Mouse (Mus musculus) erythroblast, embryonic 14.5 days (primary cell): Measurements from ENCODE around the gene Nav2.

Source experiments
- GATA1 ChIP-seq: IDR thresholded peaks from 2 replicates; pipeline ENCODE4 v1.6.1; 2012; ENCODE audit warnings: low read length, inconsistent platforms, mixed read lengths
- TAL1 ChIP-seq: IDR thresholded peaks from 3 replicates; pipeline ENCODE4 v1.6.1; 2012; ENCODE audit warnings: low read length, inconsistent platforms, mixed read lengths

DNA sequence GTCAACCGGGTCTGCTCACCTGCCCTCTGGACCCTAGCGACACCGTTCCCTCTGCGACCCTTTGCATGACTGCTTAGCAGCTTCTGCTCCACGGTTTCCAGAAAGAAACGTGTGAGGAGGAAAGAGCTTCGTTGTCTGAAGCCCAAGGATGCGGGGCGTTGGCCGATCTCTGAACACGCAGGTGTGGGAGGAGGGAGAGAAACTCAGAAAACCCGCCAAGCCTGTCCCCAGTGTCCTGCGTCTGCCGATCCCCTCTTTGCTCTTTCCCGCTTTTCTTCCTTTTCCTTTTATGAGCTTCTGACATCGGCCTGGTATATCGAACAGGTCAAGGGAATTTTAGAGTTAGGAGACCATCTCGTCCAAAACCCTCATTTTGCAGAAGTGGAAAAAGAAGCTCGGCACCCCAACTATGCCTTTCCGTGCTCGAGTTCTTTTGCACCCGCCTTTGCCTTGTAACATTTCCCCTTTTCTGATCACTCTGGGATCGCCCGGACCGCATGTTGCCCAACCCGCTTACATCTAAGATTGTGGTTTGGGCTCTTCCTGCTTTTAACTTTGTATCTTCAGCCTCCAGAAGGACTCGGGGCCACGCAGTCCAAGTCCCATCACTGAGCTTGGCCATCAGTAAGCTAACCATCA is 26.4 kb upstream of the Nav2 start:
- no peak for TF ChIP-seq TAL1
- TF ChIP-seq GATA1, result no peak
